Mouse (Mus musculus) limb, embryonic 14.5 days (tissue): Measurements from ENCODE around the gene Col28a1. TPM values are rescaled to one million over a fixed set of nuclear protein-coding genes. Genes with fewer than 3 reads are reported as not detected.

Experiments used
- ATAC-seq: fragments of 200-750 bp; cut with Nextera tagmentation; 2 replicates; pipeline ENCODE4 v1.8.0; 2017; ENCODE audit warnings: low read depth, moderate number of reproducible peaks, moderate TSS enrichment; ENCODE audit not compliant: low FRiP score
- DNase-seq: peaks from one replicate; pipeline ENCODE4 v3.0.0-alpha.2; 2015; ENCODE audit warnings: low spot score
- H3K27ac ChIP-seq: fragments of 300-500 bp; sonication (generic); replicated peaks from 2 replicates; pipeline ENCODE4 v1.5.1; 2014; ENCODE audit warnings: low read depth, mild to moderate bottlenecking, low read length, moderate library complexity, mixed read lengths
- H3K27me3 ChIP-seq: fragments of 300-500 bp; sonication (generic); 2 replicates; pipeline ENCODE4 v1.6.1; 2014; ENCODE audit warnings: low read length, mixed read lengths; ENCODE audit not compliant: control insufficient read depth, insufficient read depth
- H3K36me3 ChIP-seq: fragments of 300-500 bp; sonication (generic); 2 replicates; pipeline ENCODE4 v1.6.1; 2014; ENCODE audit warnings: mild to moderate bottlenecking, low read length, moderate library complexity, mixed read lengths; ENCODE audit not compliant: control insufficient read depth, insufficient read depth
- H3K4me1 ChIP-seq: fragments of 300-500 bp; sonication (generic); 2 replicates; pipeline ENCODE4 v1.6.1; 2014; ENCODE audit warnings: antibody characterized with exemption, low read length, mixed read lengths; ENCODE audit not compliant: control insufficient read depth, insufficient read depth
- H3K4me2 ChIP-seq: fragments of 300-500 bp; sonication (generic); replicated peaks from 2 replicates; pipeline ENCODE4 v1.6.1; 2014; ENCODE audit warnings: low read depth, mild to moderate bottlenecking, low read length, moderate library complexity; ENCODE audit not compliant: severe bottlenecking
- H3K4me3 ChIP-seq: fragments of 300-500 bp; sonication (generic); replicated peaks from 2 replicates; pipeline ENCODE4 v1.5.1; 2014; ENCODE audit warnings: low read length
- H3K9ac ChIP-seq: fragments of 300-500 bp; sonication (generic); 2 replicates; pipeline ENCODE4 v1.6.1; 2014; ENCODE audit warnings: mild to moderate bottlenecking, low read depth, low read length, moderate library complexity; ENCODE audit not compliant: severe bottlenecking
- H3K9me3 ChIP-seq: fragments of 300-500 bp; sonication (generic); 2 replicates; pipeline ENCODE4 v1.6.1; 2016; ENCODE audit warnings: low read length; ENCODE audit not compliant: control insufficient read depth
- POLR2A ChIP-seq: fragments of 200-500 bp; IDR thresholded peaks from 2 replicates; pipeline ENCODE4 v1.8.0; 2012; ENCODE audit warnings: inconsistent platforms, mild to moderate bottlenecking, moderate library complexity, borderline replicate concordance; ENCODE audit not compliant: insufficient read depth, insufficient read length; ENCODE audit errors: extremely low read depth
- polyA plus RNA-seq, 2 experiments: library from polyadenylated mRNA; depleted of rRNA in 1 of 2; stranded (reverse) in 1 of 2; unstranded in 1 of 2; fragments of >200 nt; fragmentation: Nextera tagmentation in 1 of 2; extraction: Ambion mirVana in 1 of 2; gene quantifications; 2 replicates each; pipeline versions ENCODE4 v1.2.1 to v1.2.3; 2012 to 2014

The Col28a1 gene
- polyA plus RNA-seq, 2 experiments = 0.28 to 0.49 TPM

DNA sequence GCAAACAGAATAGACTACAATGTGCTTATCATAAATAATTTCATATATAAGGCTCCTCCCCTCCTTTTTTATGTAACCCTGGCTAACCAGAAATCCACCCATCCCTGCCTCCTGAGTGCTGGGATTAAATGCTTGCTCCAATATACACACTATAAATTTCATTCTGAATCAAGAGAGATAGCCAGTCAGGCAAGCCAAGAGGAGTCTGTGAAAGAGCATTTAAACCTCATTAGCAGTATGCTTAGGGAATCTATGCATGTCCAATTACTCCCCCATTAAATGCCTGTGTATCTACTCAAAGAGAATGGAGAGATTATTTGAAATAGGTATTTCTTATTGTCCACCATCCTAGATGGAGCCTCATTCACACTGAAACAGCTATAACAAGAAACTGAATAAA, 240.6 kb downstream of the Col28a1 start:
- Histone ChIP-seq H3K9ac (no peak overlapping the region), H3K27me3 (no peaks in the 10 kb centered on the region), H3K36me3 (no peaks in the 10 kb centered on the region), H3K4me1 (no peaks in the 10 kb centered on the region), H3K9me3 (no peaks in the 10 kb centered on the region), H3K4me2 (no peak overlapping the region), H3K4me3 (no peak overlapping the region), H3K27ac (no peak overlapping the region)
- TF ChIP-seq POLR2A = no peak
- no peak for ATAC-seq
- DNase-seq = no peak

Other genes starting within 250 kb of the Col28a1 start
- 11.6 and 14.4 TPM in 2 replicates for gene Mios, start 16.6 kb upstream of the Col28a1 start, polyA plus RNA-seq (2012; rRNA removed)
- 26.0 and 26.1 TPM in 2 replicates for gene Mios, start 16.6 kb upstream of the Col28a1 start, polyA plus RNA-seq (2014; fragmentation: Nextera tagmentation; extraction: Ambion mirVana)
- gene Rpa3, start 66.6 kb upstream of the Col28a1 start, polyA plus RNA-seq (2012; rRNA removed) = 47.1 and 79.3 TPM in 2 replicates
- gene Rpa3, start 66.6 kb upstream of the Col28a1 start, polyA plus RNA-seq (2014; fragmentation: Nextera tagmentation; extraction: Ambion mirVana) = 131 and 136 TPM in 2 replicates
- gene Umad1, start 66.7 kb upstream of the Col28a1 start, polyA plus RNA-seq (2012; rRNA removed) = 10.7 and 10.9 TPM in 2 replicates
- 16.3 and 16.6 TPM in 2 replicates for gene Umad1, start 66.7 kb upstream of the Col28a1 start, polyA plus RNA-seq (2014; fragmentation: Nextera tagmentation; extraction: Ambion mirVana)
- gene Gm45062, start 66.8 kb upstream of the Col28a1 start, polyA plus RNA-seq (2012; rRNA removed) = 14.7 and 15.5 TPM in 2 replicates
- gene Gm45062, start 66.8 kb upstream of the Col28a1 start, polyA plus RNA-seq (2014; fragmentation: Nextera tagmentation; extraction: Ambion mirVana) = 8.0 and 8.7 TPM in 2 replicates